Mouse (Mus musculus): ENCODE measurements around the gene Ewsr1. TPM values are rescaled to one million over a fixed set of nuclear protein-coding genes. Genes with fewer than 3 reads are reported as not detected.
A peak's percentile ranks its signal among the peaks of the same experiment; 100 is the strongest.

The Ewsr1 gene
- 573 and 592 TPM in 2 replicates for total RNA-seq (2017)

- peak; percentile 83 for ATAC-seq (ENCODE audit: extremely low read depth, insufficient number of reproducible peaks, low FRiP score, poor library complexity, severe bottlenecking)
Measured at GRCm38 (mm10) chr11:5098736-5099542, at the start of gene Ewsr1, which contains the start of gene Rhbdd3. Gene Ewsr1 (minus strand): TSS chr11:5099266. Gene Rhbdd3 (plus strand): TSS chr11:5098926.

- no peak for ATAC-seq (ENCODE audit: extremely low read depth, insufficient number of reproducible peaks, low FRiP score, poor library complexity, severe bottlenecking)
Measured at GRCm38 (mm10) chr11:5145600-5145999, 46.5 kb upstream of the Ewsr1 start.

GRCm38 (mm10) chr11:5141965-5142364, 42.9 kb upstream of the Ewsr1 start:
- ATAC-seq (ENCODE audit: extremely low read depth, insufficient number of reproducible peaks, low FRiP score, poor library complexity, severe bottlenecking): no peak

GRCm38 (mm10) chr11:5141252-5141651, 42.2 kb upstream of the Ewsr1 start:
- no peak for ATAC-seq (ENCODE audit: extremely low read depth, insufficient number of reproducible peaks, low FRiP score, poor library complexity, severe bottlenecking)

- ATAC-seq (ENCODE audit: extremely low read depth, insufficient number of reproducible peaks, low FRiP score, poor library complexity, severe bottlenecking): no peak
Measured at GRCm38 (mm10) chr11:5140619-5141018, 41.6 kb upstream of the Ewsr1 start.

- no peak for ATAC-seq (ENCODE audit: extremely low read depth, insufficient number of reproducible peaks, low FRiP score, poor library complexity, severe bottlenecking)
Measured at GRCm38 (mm10) chr11:5139372-5139771, 40.3 kb upstream of the Ewsr1 start.

- no peak for ATAC-seq (ENCODE audit: extremely low read depth, insufficient number of reproducible peaks, low FRiP score, poor library complexity, severe bottlenecking)
Measured at GRCm38 (mm10) chr11:5138642-5139041, 39.6 kb upstream of the Ewsr1 start.

- ATAC-seq (ENCODE audit: extremely low read depth, insufficient number of reproducible peaks, low FRiP score, poor library complexity, severe bottlenecking): no peak
Measured at GRCm38 (mm10) chr11:5135914-5136313, 36.8 kb upstream of the Ewsr1 start.

GRCm38 (mm10) chr11:5132751-5133150, 33.7 kb upstream of the Ewsr1 start:
- no peak for ATAC-seq (ENCODE audit: extremely low read depth, insufficient number of reproducible peaks, low FRiP score, poor library complexity, severe bottlenecking)

- ATAC-seq (ENCODE audit: extremely low read depth, insufficient number of reproducible peaks, low FRiP score, poor library complexity, severe bottlenecking): no peak
Measured at GRCm38 (mm10) chr11:5130111-5130665, 31.1 kb upstream of the Ewsr1 start.

GRCm38 (mm10) chr11:5129035-5129480, 30.0 kb upstream of the Ewsr1 start:
- no peak for ATAC-seq (ENCODE audit: extremely low read depth, insufficient number of reproducible peaks, low FRiP score, poor library complexity, severe bottlenecking)

- ATAC-seq (ENCODE audit: extremely low read depth, insufficient number of reproducible peaks, low FRiP score, poor library complexity, severe bottlenecking): no peak
Measured at GRCm38 (mm10) chr11:5125713-5126112, 26.6 kb upstream of the Ewsr1 start.

- ATAC-seq (ENCODE audit: extremely low read depth, insufficient number of reproducible peaks, low FRiP score, poor library complexity, severe bottlenecking): peak; percentile 94
Measured at GRCm38 (mm10) chr11:5114931-5115581, 16.0 kb upstream of the Ewsr1 start.

GRCm38 (mm10) chr11:5113645-5114044, 14.6 kb upstream of the Ewsr1 start:
- no peak for ATAC-seq (ENCODE audit: extremely low read depth, insufficient number of reproducible peaks, low FRiP score, poor library complexity, severe bottlenecking)

- ATAC-seq (ENCODE audit: extremely low read depth, insufficient number of reproducible peaks, low FRiP score, poor library complexity, severe bottlenecking): no peak
Measured at GRCm38 (mm10) chr11:5109441-5109840, 10.4 kb upstream of the Ewsr1 start.

GRCm38 (mm10) chr11:5103986-5104509, 5.0 kb upstream of the Ewsr1 start:
- no peak for ATAC-seq (ENCODE audit: extremely low read depth, insufficient number of reproducible peaks, low FRiP score, poor library complexity, severe bottlenecking)

GRCm38 (mm10) chr11:5102384-5102783, 3.3 kb upstream of the Ewsr1 start:
- ATAC-seq (ENCODE audit: extremely low read depth, insufficient number of reproducible peaks, low FRiP score, poor library complexity, severe bottlenecking): no peak

GRCm38 (mm10) chr11:5101641-5102040, 2.6 kb upstream of the Ewsr1 start:
- no peak for ATAC-seq (ENCODE audit: extremely low read depth, insufficient number of reproducible peaks, low FRiP score, poor library complexity, severe bottlenecking)

GRCm38 (mm10) chr11:5100801-5101200, 1.7 kb upstream of the Ewsr1 start:
- ATAC-seq (ENCODE audit: extremely low read depth, insufficient number of reproducible peaks, low FRiP score, poor library complexity, severe bottlenecking): no peak

GRCm38 (mm10) chr11:5100283-5100682, 1.2 kb upstream of the Ewsr1 start:
- ATAC-seq (ENCODE audit: extremely low read depth, insufficient number of reproducible peaks, low FRiP score, poor library complexity, severe bottlenecking): no peak

All from neutrophil, adult 5-6 weeks (primary cell).